Mouse (Mus musculus) E14TG2a.4 (cell line): ENCODE results near the gene Lcn12.

Source experiments
- CTCF ChIP-seq: conservative IDR thresholded peaks from 2 replicates; pipeline ENCODE4 v1.5.1; 2014; ENCODE audit warnings: low read length
- NANOG ChIP-seq: IDR thresholded peaks from 2 replicates; pipeline ENCODE4 v1.6.1; 2014; ENCODE audit warnings: borderline replicate concordance, low read length, mixed read lengths
- POU5F1 ChIP-seq: IDR thresholded peaks from 2 replicates; pipeline ENCODE4 v1.6.1; 2014; ENCODE audit warnings: low read length, borderline replicate concordance

DNA sequence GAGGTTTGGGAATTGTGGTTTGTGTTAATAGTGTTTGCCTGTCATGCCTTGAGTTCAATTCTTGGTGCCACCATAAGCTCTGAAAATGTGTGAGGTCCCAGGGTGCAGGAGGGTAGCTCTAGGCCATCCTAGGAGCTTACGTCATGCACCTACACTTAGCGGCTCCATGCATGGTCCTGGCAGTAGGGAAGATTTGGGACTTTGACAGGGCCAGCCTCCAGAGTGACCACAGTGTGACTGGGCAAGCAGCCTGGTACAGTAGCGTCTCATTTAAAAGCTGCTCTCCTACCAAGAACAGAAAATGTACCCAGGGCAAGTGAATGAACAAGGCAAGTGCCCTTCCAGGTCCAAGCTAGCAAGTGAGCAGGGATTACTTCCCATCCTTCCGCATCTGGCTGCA lies 12.1 kb upstream of the Lcn12 start:
- TF ChIP-seq CTCF = no peak
- no peak for TF ChIP-seq NANOG
- TF ChIP-seq POU5F1 = no peak
